Mouse (Mus musculus) G1E (cell line): ENCODE data around the gene Pde3a. TPM values are rescaled to one million over a fixed set of nuclear protein-coding genes. Genes with fewer than 3 reads are reported as not detected.

Experiments used
- ATAC-seq: 2 replicates; pipeline ENCODE4 v1.8.0; 2016; ENCODE audit warnings: mild to moderate bottlenecking; ENCODE audit not compliant: insufficient number of reproducible peaks, poor library complexity, low FRiP score, severe bottlenecking; ENCODE audit errors: extremely low read depth
- DNase-seq: peaks from one replicate; pipeline ENCODE4 v3.0.0; 2012; ENCODE audit warnings: low spot score
- H3K27me3 ChIP-seq: 2 replicates; pipeline ENCODE4 v1.6.1; 2012; ENCODE audit warnings: mild to moderate bottlenecking, low read length, inconsistent platforms; ENCODE audit not compliant: insufficient read depth
- H3K36me3 ChIP-seq: replicated peaks from 2 replicates; pipeline ENCODE3; 2012; ENCODE audit warnings: mild to moderate bottlenecking, inconsistent platforms
- H3K4me1 ChIP-seq: 2 replicates; pipeline ENCODE4 v1.6.1; 2012; ENCODE audit warnings: low read depth, low read length, inconsistent platforms, mixed read lengths; ENCODE audit not compliant: insufficient read depth
- H3K4me3 ChIP-seq: 2 replicates; pipeline ENCODE4 v1.5.1; 2012; ENCODE audit warnings: low read depth, mild to moderate bottlenecking, inconsistent platforms, low read length, moderate library complexity, mixed read lengths
- H3K9me3 ChIP-seq: replicated peaks from 2 replicates; pipeline ENCODE4 v1.6.1; 2012; ENCODE audit warnings: inconsistent platforms
- CTCF ChIP-seq: IDR thresholded peaks from 2 replicates; pipeline ENCODE4 v1.5.1; 2012; ENCODE audit warnings: low read depth, low read length, inconsistent platforms, mixed read lengths
- GATA1 ChIP-seq: IDR thresholded peaks from 2 replicates; pipeline ENCODE4 v1.6.1; 2012; ENCODE audit warnings: borderline replicate concordance, low read length, inconsistent platforms, mixed read lengths
- GATA2 ChIP-seq: IDR thresholded peaks from 2 replicates; pipeline ENCODE4 v1.6.1; 2012; ENCODE audit warnings: low read depth, low read length, inconsistent platforms, borderline replicate concordance
- POLR2AphosphoS5 ChIP-seq: IDR thresholded peaks from 2 replicates; pipeline ENCODE4 v1.6.1; 2012; ENCODE audit warnings: low read depth, low read length, inconsistent platforms; ENCODE audit not compliant: insufficient replicate concordance
- TAL1 ChIP-seq: conservative IDR thresholded peaks from 2 replicates; pipeline ENCODE4 v1.6.1; 2012; ENCODE audit warnings: low read depth, low read length, inconsistent platforms, mixed read lengths
- polyA plus RNA-seq: library from polyadenylated mRNA; stranded (reverse); fragments of >175 nt; gene quantifications from 2 replicates; pipeline ENCODE4 v1.2.3, GENCODE M21; 2012
- total RNA-seq, 2 experiments: library from RNA; stranded (forward) in 1 of 2; stranded (reverse) in 1 of 2; fragments of 200-1000 nt in 1 of 2; fragments of >200 nt in 1 of 2; fragmentation: Nextera tagmentation in 1 of 2; gene quantifications; 2 replicates each; pipeline ENCODE4 v1.2.3; 2014 to 2017

The Pde3a gene
- total and polyA plus RNA-seq, 3 experiments, result under 0.01 TPM; not detected in 2

- peaks cover 18% of the 10 kb centered on the region for H3K9me3 ChIP-seq
- no peaks in the 10 kb centered on the region for H3K27me3 ChIP-seq
- DNase-seq (no peak), ATAC-seq (no peak)
- H3K36me3 ChIP-seq, result no peaks in the 10 kb centered on the region
- TF ChIP-seq GATA1 (no peak), POLR2AphosphoS5 (no peak), TAL1 (no peak), GATA2 (no peak), CTCF (no peak)
- H3K4me3 ChIP-seq, result no peak overlapping the region
- no peaks in the 10 kb centered on the region for H3K4me1 ChIP-seq
These were observed 22.0 kb upstream of the Pde3a start for GRCm38 (mm10) chr6:141226851-141227657.

DNA sequence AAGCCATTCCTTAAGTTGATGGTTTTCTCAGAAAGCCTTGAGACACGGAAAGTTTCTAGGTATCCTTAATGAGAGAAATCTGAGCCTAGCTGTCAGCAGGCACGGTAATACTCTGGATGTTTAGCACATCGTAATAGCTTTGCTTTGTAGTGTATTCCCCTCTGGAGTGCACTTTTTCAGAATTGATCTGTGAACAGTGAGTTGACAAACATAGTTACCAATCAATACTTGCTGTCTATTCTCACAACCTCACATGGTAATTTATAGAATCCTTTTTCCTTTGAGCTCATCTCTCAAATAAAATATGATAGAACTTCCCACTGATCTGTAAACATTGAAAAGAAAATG lies 21.4 kb upstream of the Pde3a start:
- peaks cover 18% of the 10 kb centered on the region for H3K9me3 ChIP-seq
- TF ChIP-seq CTCF (no peak), GATA2 (no peak), GATA1 (no peak), TAL1 (no peak), POLR2AphosphoS5 (no peak)

GRCm38 (mm10) chr6:141232756-141233382 lies 16.2 kb upstream of the Pde3a start:
- ATAC-seq, result no peak
- Histone ChIP-seq H3K9me3 (peaks cover 24% of the 10 kb centered on the region), H3K36me3 (no peaks in the 10 kb centered on the region), H3K4me3 (no peak overlapping the region), H3K4me1 (no peaks in the 10 kb centered on the region), H3K27me3 (no peaks in the 10 kb centered on the region)
- DNase-seq, result no peak
- TF ChIP-seq CTCF, result no peak
- no peak for TF ChIP-seq GATA2
- TF ChIP-seq TAL1, result no peak
- TF ChIP-seq POLR2AphosphoS5, result no peak
- TF ChIP-seq GATA1, result no peak

More for the DNA sequence above, 21.4 kb upstream of the Pde3a start:
- H3K36me3 ChIP-seq, result no peaks in the 10 kb centered on the region
- no peak for DNase-seq
- H3K4me3 ChIP-seq, result no peak overlapping the region
- no peaks in the 10 kb centered on the region for H3K4me1 ChIP-seq
- H3K27me3 ChIP-seq, result no peaks in the 10 kb centered on the region
- ATAC-seq, result no peak

DNA sequence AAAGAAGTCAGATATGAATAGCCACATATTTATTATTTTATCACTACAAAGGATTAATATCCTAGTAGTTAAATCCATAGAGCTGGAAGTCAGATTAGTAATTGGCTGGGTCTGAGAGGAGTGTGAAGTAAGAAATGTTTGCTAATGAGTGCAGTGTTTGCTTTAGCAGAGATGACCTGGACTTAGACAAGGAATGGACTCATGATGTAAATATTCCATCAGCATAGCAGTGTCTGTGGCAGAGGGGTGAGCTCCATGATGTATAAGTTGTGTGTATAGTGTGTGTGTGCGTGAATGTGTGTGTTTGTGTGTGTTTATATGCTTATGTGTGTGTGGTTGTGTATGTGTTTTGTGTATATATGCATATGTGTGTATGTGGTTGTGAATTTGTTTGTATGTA lies 7.3 kb upstream of the Pde3a start:
- no peaks in the 10 kb centered on the region for H3K4me1 ChIP-seq
- H3K4me3 ChIP-seq, result no peak overlapping the region
- DNase-seq (no peak), ATAC-seq (no peak)
- H3K36me3 ChIP-seq, result no peaks in the 10 kb centered on the region
- H3K27me3 ChIP-seq, result no peaks in the 10 kb centered on the region
- TF ChIP-seq POLR2AphosphoS5 (no peak), GATA2 (no peak), TAL1 (no peak), CTCF (no peak), GATA1 (no peak)
- H3K9me3 ChIP-seq, result peaks cover 34% of the 10 kb centered on the region

DNA sequence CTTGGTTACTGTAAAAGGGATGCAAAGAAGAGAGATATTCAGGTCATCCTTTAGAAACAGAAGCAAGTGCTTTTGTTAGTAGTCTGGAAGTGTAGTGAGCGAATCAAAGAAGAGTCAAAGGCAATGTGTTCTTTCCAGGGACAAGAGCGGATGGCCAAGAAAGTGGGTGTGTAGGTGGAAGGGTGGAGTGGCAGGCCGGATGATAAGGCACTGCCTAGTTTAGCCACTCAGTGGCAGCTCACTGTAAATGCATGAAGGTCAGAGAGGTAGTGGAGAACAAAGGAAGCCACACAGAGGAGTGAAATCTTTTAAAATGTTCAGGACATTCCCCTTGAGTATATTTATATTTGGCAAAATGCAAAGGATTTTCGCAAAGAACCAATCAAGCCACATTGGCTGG lies 4.0 kb upstream of the Pde3a start:
- H3K36me3 ChIP-seq, result no peaks in the 10 kb centered on the region
- peaks cover 43% of the 10 kb centered on the region for H3K9me3 ChIP-seq
- no peak for DNase-seq
- TF ChIP-seq CTCF (no peak), GATA1 (no peak), POLR2AphosphoS5 (no peak)
- H3K4me1 ChIP-seq, result no peaks in the 10 kb centered on the region
- no peaks in the 10 kb centered on the region for H3K27me3 ChIP-seq
- no peak for ATAC-seq
- H3K4me3 ChIP-seq, result no peak overlapping the region

GRCm38 (mm10) chr6:141246391-141246790 lies 2.7 kb upstream of the Pde3a start:
- Histone ChIP-seq H3K4me3 (no peak overlapping the region), H3K4me1 (no peaks in the 10 kb centered on the region), H3K27me3 (no peaks in the 10 kb centered on the region), H3K9me3 (peaks cover 45% of the 10 kb centered on the region), H3K36me3 (no peaks in the 10 kb centered on the region)
- no peak for DNase-seq
- TF ChIP-seq POLR2AphosphoS5, result no peak
- TF ChIP-seq TAL1, result no peak
- TF ChIP-seq GATA1, result no peak
- no peak for TF ChIP-seq CTCF
- TF ChIP-seq GATA2, result no peak
- no peak for ATAC-seq

GRCm38 (mm10) chr6:141248081-141248480 lies 988 bp upstream of the Pde3a start:
- Histone ChIP-seq H3K9me3 (peaks cover 45% of the 10 kb centered on the region), H3K36me3 (no peaks in the 10 kb centered on the region), H3K27me3 (no peaks in the 10 kb centered on the region), H3K4me3 (no peak overlapping the region), H3K4me1 (no peaks in the 10 kb centered on the region)
- no peak for ATAC-seq
- TF ChIP-seq GATA1 (no peak), GATA2 (no peak), POLR2AphosphoS5 (no peak), TAL1 (no peak), CTCF (no peak)
- no peak for DNase-seq
